8 mouse cellular contexts compared by ENCODE assay signal in genomic region chr9:22085022-22085834, GRCm38 (mm10). TPM values are rescaled to one million over a fixed set of nuclear protein-coding genes. Genes with fewer than 3 reads are reported as not detected.
A peak's percentile ranks its signal among the peaks of the same experiment; 100 is the strongest.
DNase-seq lines count a peak whose midpoint lies in the region; ATAC-seq lines count a peak whose summit lies in the region.

Gene Ecsit (minus strand): TSS chr9:22085438.

- no peaks in the 10 kb centered on the region for H3K27me3 ChIP-seq in lung, embryonic 16.5 days (ENCODE audit: control insufficient read depth, insufficient read depth, low read depth, low read length)

- no peaks in the 10 kb centered on the region for H3K9me3 ChIP-seq in lung, embryonic 16.5 days (ENCODE audit: control insufficient read depth, low read length)

- H3K27ac ChIP-seq in lung, embryonic 16.5 days (ENCODE audit: low read length) = peak within 1 kb of the TSS; percentile 75

- peak; percentile 97 for DNase-seq in MEL-GATA-1-ER (ENCODE audit: extremely low read depth, low read depth)
- peak; percentile 94 for DNase-seq in cerebellum, adult 8-10 months
- peak; percentile 97 for DNase-seq in forelimb bud, embryonic 11.5 days (ENCODE audit: low read depth, low spot score)
- DNase-seq in layer of hippocampus, adult 9-10 months (ENCODE audit: low spot score) = peak; percentile 91
- DNase-seq in ovary, postnatal 10 days (ENCODE audit: low spot score) = peak; percentile 62
- DNase-seq in thymus, postnatal 10 days (ENCODE audit: low spot score in 2 of 2) = peak; percentile 85 to 90

- WGBS in lung, embryonic 16.5 days = under 1% methylated on average over 48 of the region's 48 CpGs

- peak; percentile 98 to 100 for ATAC-seq in hematopoietic stem cell, adult 5-6 weeks (replicated peaks in 1 of 2; ENCODE audit: insufficient read depth in 1 of 2, low FRiP score in 2 of 2, low TSS enrichment in 1 of 2, low read depth in 1 of 2, poor library complexity in 2 of 2, severe bottlenecking in 2 of 2)
- peak; percentile 99 for ATAC-seq in lung, embryonic 16.5 days (ENCODE audit: low read depth)

- H3K36me3 ChIP-seq in lung, embryonic 16.5 days (ENCODE audit: control insufficient read depth, insufficient read depth, low read length) = no peaks in the 10 kb centered on the region

- peak within 1 kb of the TSS; percentile 76 for H3K9ac ChIP-seq in lung, embryonic 16.5 days (ENCODE audit: low read length)

- H3K4me2 ChIP-seq in lung, embryonic 16.5 days (ENCODE audit: low read depth, low read length) = peak within 1 kb of the TSS; percentile 82

- peak within 1 kb of the TSS; percentile 90 for H3K4me3 ChIP-seq in lung, embryonic 16.5 days (ENCODE audit: low read length)

- 0 out of 2 replicates have a peak, but pooled peaks cover 4% of the 10 kb centered on the region for H3K4me1 ChIP-seq in lung, embryonic 16.5 days (replicated peaks; ENCODE audit: control insufficient read depth, insufficient read depth, low read length)

RNA-seq across cellular contexts. Expression of gene Ecsit, which starts in this region (rescaled TPM):
- total RNA-seq in hematopoietic stem cell, adult 5-6 weeks (2017) = 15.9 and 17.7 TPM in 2 replicates
- polyA plus RNA-seq in lung, embryonic 16.5 days (2015; fragmentation: Nextera tagmentation; extraction: Ambion mirVana) = 28.9 and 31.9 TPM in 2 replicates

Comparison
In these comparisons a context has a peak if more than half of its experiments do, and no peak if none do; other contexts are left out.
1. Peak in every context shown above with its lines: DNase-seq, ATAC-seq, H3K4me3 ChIP-seq and H3K27ac ChIP-seq.